In genomic region chr11:4293481-4293880, GRCm38 (mm10) we compare ENCODE assay signal across 24 mouse cellular contexts. TPM values are rescaled to one million over a fixed set of nuclear protein-coding genes. Genes with fewer than 3 reads are reported as not detected.
DNase-seq lines count a peak whose midpoint lies in the region; ATAC-seq and TF ChIP-seq lines count a peak whose summit lies in the region.
"Had no signal": no experiment of that assay in that cellular context is flagged by ENCODE, and none has a peak within 500 bp of the region (broad histone marks: within the 10 kb centered on the region; RNA-seq: fewer than 3 reads in every experiment).

No protein-coding gene starts in this region.

- ATAC-seq in heart, embryonic 15.5 days (replicated peaks; ENCODE audit: insufficient number of reproducible peaks, insufficient read depth, low FRiP score, low read depth), result no peak
- ATAC-seq in liver, embryonic 12.5 days, result no peak
- ATAC-seq in liver, postnatal 0 days, result no peak
- ATAC-seq in forebrain, embryonic 13.5 days, result no peak
- ATAC-seq: activated CD4-positive, CD25-positive, alpha-beta regulatory T cell, adult 4 months; forebrain, embryonic 14.5 days; forebrain, embryonic 16.5 days; Patski had no signal

- no peak for DNase-seq in heart, adult 2 months
- no peak for DNase-seq in heart, postnatal 36 days
- DNase-seq in heart, postnatal 25 days (ENCODE audit: low spot score), result no peak
- no peak for DNase-seq in liver, postnatal 0 days
- DNase-seq: adrenal gland, adult 8-10 months; adrenal gland, postnatal 14 days; adrenal gland, postnatal 36 days; cerebellum, adult 11-12 months; cerebellum, adult 2 months; cerebellum, adult 9-10 months; cerebellum, postnatal 10 days; cerebellum, postnatal 25 days had no signal

- no peak overlapping the region for H3K4me2 ChIP-seq in heart, embryonic 15.5 days
- H3K4me2 ChIP-seq in liver, embryonic 12.5 days, result peak overlapping the region; percentile 65; the same call in 1 of the 2 replicates
- H3K4me2 ChIP-seq in liver, postnatal 0 days (ENCODE audit: low read depth, low read length), result no peak overlapping the region
- H3K4me2 ChIP-seq in myocyte (ENCODE audit: low read depth), result peak overlapping the region; percentile 51
- H3K4me2 ChIP-seq in forebrain, embryonic 13.5 days, result no peak overlapping the region
- H3K4me2 ChIP-seq: embryonic facial prominence, embryonic 12.5 days had no signal

- no peak overlapping the region for H3K9ac ChIP-seq in heart, adult 2 months (ENCODE audit: low read depth, low read length)
- H3K9ac ChIP-seq in heart, embryonic 15.5 days, result no peak overlapping the region
- no peak overlapping the region for H3K9ac ChIP-seq in liver, embryonic 12.5 days
- no peak overlapping the region for H3K9ac ChIP-seq in liver, postnatal 0 days (replicated peaks)
- H3K9ac ChIP-seq in forebrain, embryonic 13.5 days, result no peak overlapping the region
- H3K9ac ChIP-seq: embryonic facial prominence, embryonic 12.5 days had no signal

- 85% methylated on average over 4 of the region's 4 CpGs for WGBS in heart, adult 2 months
- 87% methylated on average over 4 of the region's 4 CpGs for WGBS in heart, embryonic 15.5 days
- 73% methylated on average over 4 of the region's 4 CpGs for WGBS in liver, embryonic 12.5 days (ENCODE audit: insufficient replicate concordance)
- WGBS in liver, postnatal 0 days (ENCODE audit: insufficient replicate concordance), result 76% methylated on average over 4 of the region's 4 CpGs
- 92% methylated on average over 4 of the region's 4 CpGs for WGBS in forebrain, embryonic 13.5 days

- TF ChIP-seq POLR2A in heart, adult 2 months (IDR thresholded peaks at IDR 0.05; ENCODE audit: insufficient read depth, low read depth, low read length), result no peak
- TF ChIP-seq POLR2A in myocyte (IDR thresholded peaks at IDR 0.05; ENCODE audit: insufficient read length, low read depth), result no peak

- peak overlapping the region; percentile 59 for H3K27ac ChIP-seq in heart, adult 2 months
- peak overlapping the region; percentile 58; the same call in 1 of the 2 replicates for H3K27ac ChIP-seq in heart, embryonic 15.5 days
- H3K27ac ChIP-seq in liver, embryonic 12.5 days, result no peak overlapping the region
- H3K27ac ChIP-seq in liver, postnatal 0 days (ENCODE audit: low read depth), result no peak overlapping the region
- no peak overlapping the region for H3K27ac ChIP-seq in forebrain, embryonic 13.5 days
- H3K27ac ChIP-seq: embryonic facial prominence, embryonic 10.5 days; embryonic facial prominence, embryonic 12.5 days had no signal

- intact Hi-C loops in heart, adult 2 months (cut with DNase I), result no loop called here
- intact Hi-C loops in heart, postnatal 36 days (cut with DNase I), result no loop called here
- intact Hi-C loops in heart, postnatal 25 days (cut with DNase I), result no loop called here

- H3K27me3 ChIP-seq in heart, adult 2 months (ENCODE audit: control insufficient read depth, insufficient read depth, low read length), result no peaks in the 10 kb centered on the region
- no peaks in the 10 kb centered on the region for H3K27me3 ChIP-seq in heart, embryonic 15.5 days
- H3K27me3 ChIP-seq in liver, embryonic 12.5 days (replicated peaks), result peaks cover 52% of the 10 kb centered on the region
- H3K27me3 ChIP-seq in liver, postnatal 0 days (ENCODE audit: insufficient read depth, low read length), result 0 out of 2 replicates have a peak, but pooled peaks cover 8% of the 10 kb centered on the region
- H3K27me3 ChIP-seq in myocyte (ENCODE audit: control insufficient read depth, insufficient read depth, insufficient read length), result no peaks in the 10 kb centered on the region
- no peaks in the 10 kb centered on the region for H3K27me3 ChIP-seq in forebrain, embryonic 13.5 days
- H3K27me3 ChIP-seq: embryonic facial prominence, embryonic 12.5 days; Patski had no signal

- no peaks in the 10 kb centered on the region for H3K36me3 ChIP-seq in heart, adult 2 months (ENCODE audit: control insufficient read depth, insufficient read depth, low read length)
- H3K36me3 ChIP-seq in heart, embryonic 15.5 days, result no peaks in the 10 kb centered on the region
- H3K36me3 ChIP-seq in liver, embryonic 12.5 days, result no peaks in the 10 kb centered on the region
- no peaks in the 10 kb centered on the region for H3K36me3 ChIP-seq in liver, postnatal 0 days (replicated peaks; ENCODE audit: insufficient read depth, low read length)
- H3K36me3 ChIP-seq in myocyte (ENCODE audit: control insufficient read depth, insufficient read depth), result no peaks in the 10 kb centered on the region
- no peaks in the 10 kb centered on the region for H3K36me3 ChIP-seq in forebrain, embryonic 13.5 days (ENCODE audit: poor library complexity, severe bottlenecking)
- H3K36me3 ChIP-seq: embryonic facial prominence, embryonic 10.5 days; embryonic facial prominence, embryonic 12.5 days had no signal

- TF ChIP-seq CTCF in heart, adult 2 months (IDR thresholded peaks at IDR 0.05), result no peak
- no peak for TF ChIP-seq CTCF in liver, postnatal 0 days (IDR thresholded peaks at IDR 0.05; ENCODE audit: low read depth)

- H3K4me3 ChIP-seq in heart, adult 2 months, result no peak overlapping the region
- no peak overlapping the region for H3K4me3 ChIP-seq in heart, embryonic 15.5 days
- no peak overlapping the region for H3K4me3 ChIP-seq in liver, embryonic 12.5 days
- no peak overlapping the region for H3K4me3 ChIP-seq in liver, postnatal 0 days (ENCODE audit: low read depth, low read length)
- H3K4me3 ChIP-seq in myocyte, result no peak overlapping the region
- H3K4me3 ChIP-seq in forebrain, embryonic 13.5 days, result no peak overlapping the region
- H3K4me3 ChIP-seq: embryonic facial prominence, embryonic 10.5 days; embryonic facial prominence, embryonic 12.5 days had no signal

- no peak overlapping the region for H3ac ChIP-seq in myocyte (ENCODE audit: control insufficient read depth, insufficient read length)

- H3K79me2 ChIP-seq in heart, adult 2 months (replicated peaks; ENCODE audit: control insufficient read depth, insufficient read depth, low read length), result no peaks in the 10 kb centered on the region
- H3K79me2 ChIP-seq in myocyte (ENCODE audit: control insufficient read depth, insufficient read depth), result no peaks in the 10 kb centered on the region

- no peaks in the 10 kb centered on the region for H3K9me3 ChIP-seq in heart, embryonic 15.5 days (replicated peaks)
- H3K9me3 ChIP-seq in liver, embryonic 12.5 days (replicated peaks), result no peaks in the 10 kb centered on the region
- H3K9me3 ChIP-seq in liver, postnatal 0 days (ENCODE audit: low read length), result no peaks in the 10 kb centered on the region
- H3K9me3 ChIP-seq in forebrain, embryonic 13.5 days (replicated peaks), result no peaks in the 10 kb centered on the region
- H3K9me3 ChIP-seq: embryonic facial prominence, embryonic 10.5 days; embryonic facial prominence, embryonic 12.5 days had no signal

- no peak for TF ChIP-seq EP300 in heart, adult 2 months (IDR thresholded peaks at IDR 0.05; ENCODE audit: insufficient read depth, low read depth, low read length)
- TF ChIP-seq EP300 in liver, postnatal 0 days (IDR thresholded peaks at IDR 0.05; ENCODE audit: low read depth), result no peak

- H3K4me1 ChIP-seq in heart, adult 2 months (ENCODE audit: control insufficient read depth, insufficient read depth, low read length), result peaks cover 28% of the 10 kb centered on the region
- peaks cover 69% of the 10 kb centered on the region for H3K4me1 ChIP-seq in heart, embryonic 15.5 days (replicated peaks)
- H3K4me1 ChIP-seq in liver, embryonic 12.5 days, result peaks cover 49% of the 10 kb centered on the region
- peaks cover 21% of the 10 kb centered on the region for H3K4me1 ChIP-seq in liver, postnatal 0 days (ENCODE audit: insufficient read depth)
- 0 out of 2 replicates have a peak, but pooled peaks cover 7% of the 10 kb centered on the region for H3K4me1 ChIP-seq in forebrain, embryonic 13.5 days

TF ChIP-seq in myocyte, 11 proteins besides CTCF, POLR2A, EP300 and RAD21:
- TF ChIP-seq MYOD1 (IDR thresholded peaks at IDR 0.05; ENCODE audit: control insufficient read depth in 1 of 3, insufficient read length in 2 of 3, low read depth in 2 of 3) (peak in 2 of 3 experiments; percentile 57 to 76), TCF3 (IDR thresholded peaks at IDR 0.05; ENCODE audit: insufficient read length, low read depth) (no peak)
TF ChIP-seq in myocyte: peak in this region for 1.

RNA-seq across cellular contexts. Expression of gene Lif, which starts 36.1 kb away (rescaled TPM):
- under 1 TPM; 0.21 to 0.36 TPM for total RNA-seq in heart, adult 2 months (2021)
- 1.5 TPM in 2 replicates for polyA plus RNA-seq in heart, adult 2 months (2012; rRNA removed)
- under 1 TPM; 0.16 to 0.50 TPM for total RNA-seq in heart, postnatal 36 days (2021)
- polyA plus RNA-seq in heart, embryonic 15.5 days (2015; fragmentation: Nextera tagmentation; extraction: Ambion mirVana), result 0.23 and 0.55 TPM in 2 replicates
- total RNA-seq in heart, postnatal 25 days (2021), result under 1 TPM; 0.17 to 0.55 TPM
- polyA plus RNA-seq in liver, embryonic 12.5 days (2016; fragmentation: Nextera tagmentation; extraction: Ambion mirVana), result not detected in 2 replicates
- polyA plus RNA-seq in liver, postnatal 0 days (2015; fragmentation: Nextera tagmentation; extraction: Ambion mirVana), result not detected in 2 replicates
- 5.2 TPM for polyA plus RNA-seq in myocyte (2012; fragmentation: generic; extraction: Trizol)
- polyA plus RNA-seq in forebrain, embryonic 13.5 days (2015; fragmentation: Nextera tagmentation; extraction: Ambion mirVana), result 0.04 TPM in 1 of 2 replicates, not detected in the other
- polyA plus RNA-seq: forebrain, embryonic 11.5 days; forebrain, embryonic 14.5 days had no signal

RNA-seq across cellular contexts. Expression of gene Osm, which starts 57.3 kb away (rescaled TPM):
- total RNA-seq in heart, adult 2 months (2021), result under 1 TPM; 0.13 to 0.14 TPM
- 0.14 and 0.15 TPM in 2 replicates for polyA plus RNA-seq in heart, adult 2 months (2012; rRNA removed)
- not detected for total RNA-seq in heart, postnatal 36 days (2021)
- polyA plus RNA-seq in heart, embryonic 15.5 days (2015; fragmentation: Nextera tagmentation; extraction: Ambion mirVana), result 0.09 and 0.33 TPM in 2 replicates
- not detected for total RNA-seq in heart, postnatal 25 days (2021)
- polyA plus RNA-seq in liver, embryonic 12.5 days (2016; fragmentation: Nextera tagmentation; extraction: Ambion mirVana), result 0.48 and 0.55 TPM in 2 replicates
- 0.58 and 1.3 TPM in 2 replicates for polyA plus RNA-seq in liver, postnatal 0 days (2015; fragmentation: Nextera tagmentation; extraction: Ambion mirVana)
- polyA plus RNA-seq in myocyte (2012; fragmentation: generic; extraction: Trizol), result not detected
- not detected in 2 replicates for polyA plus RNA-seq in forebrain, embryonic 13.5 days (2015; fragmentation: Nextera tagmentation; extraction: Ambion mirVana)
- total RNA-seq: adrenal gland, postnatal 14 days had no signal
- polyA plus RNA-seq: C2C12; embryonic facial prominence, embryonic 10.5 days; embryonic facial prominence, embryonic 12.5 days; forebrain, embryonic 11.5 days; forebrain, embryonic 16.5 days; Patski had no signal

Comparison
In these comparisons a context has a peak if more than half of its experiments do, and no peak if none do; other contexts are left out.
1. H3K4me2 ChIP-seq: peak in liver, embryonic 12.5 days (single experiment) and myocyte (single experiment); none in heart, embryonic 15.5 days (single experiment), liver, postnatal 0 days (single experiment) and forebrain, embryonic 13.5 days (single experiment).
2. H3K27ac ChIP-seq: peak in heart, adult 2 months (single experiment) and heart, embryonic 15.5 days (single experiment); none in liver, embryonic 12.5 days (single experiment), liver, postnatal 0 days (single experiment) and forebrain, embryonic 13.5 days (single experiment).